In the genomic region with DNA sequence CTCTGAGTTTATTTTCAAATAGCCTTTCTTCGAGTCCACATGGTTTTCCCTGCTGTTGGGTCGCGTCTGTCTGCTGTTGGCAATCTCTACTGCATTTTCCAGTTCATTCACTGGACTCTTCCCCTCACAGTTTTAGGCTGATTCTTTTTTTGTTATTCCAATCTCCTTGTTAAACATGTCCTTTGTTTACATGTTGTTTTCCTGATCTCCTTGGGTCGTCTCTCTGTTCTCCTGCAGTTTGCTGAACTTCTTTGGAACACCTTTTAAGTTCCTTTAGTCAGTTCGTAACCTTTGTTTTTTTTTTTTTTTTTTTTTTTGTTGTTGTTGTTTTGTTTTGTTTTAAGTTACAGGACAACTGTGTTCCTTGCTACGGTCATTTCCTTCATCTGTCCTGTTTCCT, we compare ENCODE assay signal across 15 mouse cellular contexts.
"Had no signal": no experiment of that assay in that cellular context is flagged by ENCODE, and none has a peak within 500 bp of the region (broad histone marks: within the 10 kb centered on the region; RNA-seq: fewer than 3 reads in every experiment).

No protein-coding gene starts in this region.

- H3K27ac ChIP-seq: neural tube, embryonic 13.5 days; stomach, embryonic 15.5 days; stomach, postnatal 0 days had no signal

- H3K9me3 ChIP-seq: neural tube, embryonic 13.5 days; stomach, embryonic 15.5 days had no signal

- H3K27me3 ChIP-seq: neural tube, embryonic 13.5 days; stomach, embryonic 15.5 days had no signal

- H3K9ac ChIP-seq: neural tube, embryonic 13.5 days; stomach, embryonic 15.5 days had no signal

- H3K4me1 ChIP-seq: stomach, embryonic 15.5 days had no signal

- H3K36me3 ChIP-seq: neural tube, embryonic 13.5 days; stomach, embryonic 15.5 days had no signal

- H3K4me2 ChIP-seq: neural tube, embryonic 13.5 days; stomach, embryonic 15.5 days had no signal

- H3K4me3 ChIP-seq: neural tube, embryonic 13.5 days; stomach, embryonic 15.5 days had no signal

- DNase-seq: retina, postnatal 1 day; right cerebral cortex, adult 18-20 months; right cerebral cortex, postnatal 14 days; right cerebral cortex, postnatal 25 days; right cerebral cortex, postnatal 4 days; spleen, adult 18-20 months; thymus, adult 18-20 months; thymus, adult 2 months; thymus, postnatal 14 days; thymus, postnatal 25 days; thymus, postnatal 36 days; thymus, postnatal 4 days had no signal
